Mouse (Mus musculus) embryonic fibroblast, embryonic 13.5 days (primary cell): ENCODE measurements around the gene Aip.

Experiments used
- CTCF ChIP-seq: IDR thresholded peaks from 2 replicates; pipeline ENCODE4 v1.5.1; 2011; ENCODE audit warnings: mild to moderate bottlenecking, control low read depth, low read length, moderate library complexity, borderline replicate concordance; ENCODE audit not compliant: insufficient read depth
- POLR2A ChIP-seq: IDR thresholded peaks from 2 replicates; pipeline ENCODE4 v1.6.1; 2011; ENCODE audit warnings: low read depth, mild to moderate bottlenecking, control low read depth, low read length, moderate library complexity

GRCm38 (mm10) chr19:4142416-4143173 is 16.9 kb upstream of the Aip start:
- TF ChIP-seq CTCF, result no peak
- no peak for TF ChIP-seq POLR2A
